Mouse (Mus musculus) duodenum, adult 2 months (tissue): ENCODE measurements around the gene Sap30l. TPM values are rescaled to one million over a fixed set of nuclear protein-coding genes. Genes with fewer than 3 reads are reported as not detected.

Experiments
- polyA plus RNA-seq: library from polyadenylated mRNA; depleted of rRNA; stranded (reverse); fragments of >200 nt; gene quantifications from 2 replicates; pipeline ENCODE4 v1.2.3, GENCODE M21; 2012; ENCODE audit warnings: low replicate concordance; rRNA removed

The Sap30l gene
- polyA plus RNA-seq = 38.6 and 143 TPM in 2 replicates

GRCm38 (mm10) chr11:57800971-57801765 is at the start of gene Sap30l:
Gene Sap30l, plus strand, starts transcription at chr11:57801637.

GRCm38 (mm10) chr11:57832552-57833201 is 31.2 kb downstream of the Sap30l start, which contains the start of gene Hand1:
Gene Hand1, minus strand, starts transcription at chr11:57832818.

Other genes starting within 250 kb of the Sap30l start
- gene Galnt10, start 156.2 kb upstream of the Sap30l start, polyA plus RNA-seq = 26.1 and 38.6 TPM in 2 replicates
- 6.4 and 16.8 TPM in 2 replicates for gene Hand1, start 31.2 kb downstream of the Sap30l start, polyA plus RNA-seq
- 20.1 and 24.5 TPM in 2 replicates for gene Larp1, start 207.4 kb downstream of the Sap30l start, polyA plus RNA-seq